Mouse (Mus musculus): Measurements from ENCODE around the gene Adam12. TPM values are rescaled to one million over a fixed set of nuclear protein-coding genes. Genes with fewer than 3 reads are reported as not detected.

The Adam12 gene
- total RNA-seq, 2 experiments from 2014 or later = 0.19 TPM; not detected in 1

- no peak for ATAC-seq (replicated peaks; ENCODE audit: low FRiP score, low TSS enrichment, poor library complexity, severe bottlenecking)
Observed at GRCm38 (mm10) chr7:134028281-134028830, 203.6 kb downstream of the Adam12 start.

- no peak for ATAC-seq (replicated peaks; ENCODE audit: low FRiP score, low TSS enrichment, poor library complexity, severe bottlenecking)
Observed at GRCm38 (mm10) chr7:134027020-134027415, 204.9 kb downstream of the Adam12 start.

GRCm38 (mm10) chr7:134026200-134027019, 205.5 kb downstream of the Adam12 start:
- ATAC-seq (replicated peaks; ENCODE audit: low FRiP score, low TSS enrichment, poor library complexity, severe bottlenecking) = no peak

DNA sequence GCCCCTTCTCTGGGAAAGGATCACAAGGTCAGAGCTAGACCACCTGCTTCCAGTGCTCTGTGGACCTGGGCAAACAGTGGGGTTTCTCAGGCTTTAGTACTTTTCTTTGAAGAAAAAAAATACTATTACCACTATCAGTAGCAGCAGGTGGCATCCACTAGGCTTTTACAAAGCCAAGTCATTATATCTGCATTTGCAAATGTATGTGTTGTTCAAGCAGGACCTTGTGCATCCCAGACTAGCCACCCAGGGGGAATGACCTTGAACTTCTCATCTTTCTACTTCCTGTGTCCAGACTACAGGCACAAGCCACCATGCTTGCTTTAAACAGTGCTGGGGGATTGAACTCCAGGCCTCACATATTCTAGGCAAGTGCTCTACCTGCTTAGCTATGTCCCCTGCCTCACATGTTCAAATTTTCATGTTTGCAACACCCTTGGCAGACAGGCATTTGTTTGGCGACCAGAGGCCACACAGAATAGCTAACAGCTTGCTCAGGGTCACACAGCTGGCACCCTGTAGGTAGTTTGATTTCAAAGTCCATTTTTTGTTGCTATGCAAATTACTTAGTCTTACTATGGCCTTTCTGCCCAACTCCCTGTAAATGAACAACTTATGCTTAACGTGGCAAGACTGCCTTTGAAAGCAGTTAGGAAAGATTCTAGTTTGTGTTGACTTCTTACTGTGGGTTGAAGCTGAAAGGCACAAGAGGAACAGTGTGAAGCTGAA, 209.6 kb downstream of the Adam12 start:
- no peak for ATAC-seq (replicated peaks; ENCODE audit: low FRiP score, low TSS enrichment, poor library complexity, severe bottlenecking)

DNA sequence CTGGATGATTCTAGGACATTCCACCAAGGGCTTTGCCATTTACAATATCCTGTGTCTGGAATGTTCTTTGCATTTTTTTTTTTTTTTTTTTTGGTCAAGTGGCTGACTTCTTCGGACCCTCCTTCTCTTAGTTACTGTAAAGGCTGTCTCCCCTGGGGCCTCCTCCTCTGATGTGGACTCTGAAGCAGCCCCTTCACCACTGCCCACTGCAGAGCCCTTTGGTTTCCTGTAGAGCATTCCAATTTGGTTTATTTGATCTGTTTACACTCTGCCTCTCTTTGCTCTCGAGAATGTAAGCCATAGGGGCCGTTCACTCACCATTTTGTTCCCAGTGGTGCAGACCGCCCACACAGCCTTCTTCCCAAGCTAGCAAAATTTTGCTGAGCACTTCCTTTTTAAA, 216.7 kb downstream of the Adam12 start:
- no peak for ATAC-seq (replicated peaks; ENCODE audit: low FRiP score, low TSS enrichment, poor library complexity, severe bottlenecking)

- ATAC-seq (replicated peaks; ENCODE audit: low FRiP score, low TSS enrichment, poor library complexity, severe bottlenecking) = no peak
Observed at GRCm38 (mm10) chr7:134014733-134015132, 217.2 kb downstream of the Adam12 start.

DNA sequence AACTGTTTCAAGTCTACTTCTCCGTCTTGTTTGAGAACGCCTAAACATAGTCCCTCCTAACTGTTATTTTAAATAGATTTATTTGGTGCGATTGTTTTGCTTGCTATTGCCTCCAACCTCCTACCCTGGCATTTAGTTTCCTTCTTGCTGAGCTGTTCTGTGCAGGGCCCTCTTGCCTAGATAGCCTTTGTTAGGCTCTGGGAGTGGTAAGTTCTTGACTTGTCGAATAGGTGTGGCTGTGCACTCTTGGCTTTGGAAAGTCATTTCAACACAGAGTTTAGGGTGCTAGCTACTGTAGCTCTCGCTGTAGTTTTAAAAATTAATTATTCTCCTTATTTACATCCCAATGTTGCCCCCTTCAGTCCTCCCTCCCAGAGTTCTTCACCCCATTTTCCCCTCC, 222.8 kb downstream of the Adam12 start:
- no peak for ATAC-seq (replicated peaks; ENCODE audit: low FRiP score, low TSS enrichment, poor library complexity, severe bottlenecking)

GRCm38 (mm10) chr7:134007942-134008361, 224.0 kb downstream of the Adam12 start:
- no peak for ATAC-seq (replicated peaks; ENCODE audit: low FRiP score, low TSS enrichment, poor library complexity, severe bottlenecking)

DNA sequence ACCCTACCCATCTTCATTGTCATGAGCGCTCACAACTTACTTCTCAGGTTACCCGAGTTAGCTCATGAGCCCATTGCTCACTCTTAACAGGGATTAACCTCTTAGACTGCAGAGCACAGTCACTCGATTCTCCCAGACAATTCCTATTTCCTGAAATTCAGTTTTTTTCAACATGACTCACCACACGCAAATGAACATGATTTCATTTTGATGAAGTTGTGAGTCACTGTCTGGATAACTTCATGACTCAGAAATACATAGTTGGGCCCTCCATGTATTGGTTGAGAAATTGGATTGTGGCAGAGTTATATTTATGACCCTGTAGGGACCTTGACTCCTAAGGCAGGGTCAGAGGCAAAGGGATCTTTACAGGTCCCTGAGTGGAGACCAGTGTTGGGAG, 230.4 kb downstream of the Adam12 start:
- ATAC-seq (replicated peaks; ENCODE audit: low FRiP score, low TSS enrichment, poor library complexity, severe bottlenecking) = no peak

DNA sequence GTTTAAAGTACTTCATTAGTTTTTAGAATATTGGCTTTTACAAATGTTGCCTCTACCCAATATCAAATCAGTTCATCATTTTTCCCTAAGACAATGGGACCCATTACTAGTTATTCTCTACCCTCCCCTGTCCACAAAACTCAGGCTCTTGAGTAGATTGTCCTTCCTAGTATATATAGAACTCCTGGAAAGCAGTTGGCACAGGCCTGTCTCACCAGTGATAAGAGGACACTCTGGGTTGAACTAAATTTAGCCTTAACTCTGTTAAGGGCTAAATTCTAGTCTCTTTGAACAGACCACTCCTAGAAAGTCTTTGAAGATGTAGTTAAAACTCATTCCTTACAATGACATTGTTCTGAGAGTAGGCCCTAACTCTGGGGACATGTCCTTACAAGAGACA, 241.0 kb downstream of the Adam12 start:
- ATAC-seq (replicated peaks; ENCODE audit: low FRiP score, low TSS enrichment, poor library complexity, severe bottlenecking) = no peak

- no peak for ATAC-seq (replicated peaks; ENCODE audit: low FRiP score, low TSS enrichment, poor library complexity, severe bottlenecking)
Observed at GRCm38 (mm10) chr7:133988356-133988755, 243.6 kb downstream of the Adam12 start.

GRCm38 (mm10) chr7:133986201-133986600, 245.7 kb downstream of the Adam12 start:
- ATAC-seq (replicated peaks; ENCODE audit: low FRiP score, low TSS enrichment, poor library complexity, severe bottlenecking) = no peak

DNA sequence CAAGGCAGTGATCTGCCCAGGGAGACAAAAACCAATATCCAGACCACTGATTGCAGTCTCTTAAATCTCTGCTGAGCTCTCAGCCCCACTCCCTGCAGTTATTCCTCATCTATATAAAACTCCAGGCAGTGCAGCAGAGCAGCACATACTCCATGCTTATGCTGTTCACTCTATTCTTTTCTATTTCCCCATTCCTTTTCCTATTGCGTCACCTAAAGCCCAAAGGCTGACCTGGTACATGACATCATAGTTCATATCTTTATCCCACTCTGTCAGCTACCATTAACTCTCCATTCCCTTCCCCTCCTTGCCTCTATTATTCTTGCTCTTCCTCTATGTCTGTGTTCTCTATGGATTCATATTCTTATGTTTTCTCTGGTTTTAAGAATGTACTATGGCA, 246.3 kb downstream of the Adam12 start:
- no peak for ATAC-seq (replicated peaks; ENCODE audit: low FRiP score, low TSS enrichment, poor library complexity, severe bottlenecking)

- no peak for ATAC-seq (replicated peaks; ENCODE audit: low FRiP score, low TSS enrichment, poor library complexity, severe bottlenecking)
Observed at GRCm38 (mm10) chr7:133976388-133977122, 255.4 kb downstream of the Adam12 start.

GRCm38 (mm10) chr7:133971086-133971485, 260.9 kb downstream of the Adam12 start:
- ATAC-seq (replicated peaks; ENCODE audit: low FRiP score, low TSS enrichment, poor library complexity, severe bottlenecking) = no peak

GRCm38 (mm10) chr7:133970407-133970806, 261.5 kb downstream of the Adam12 start:
- no peak for ATAC-seq (replicated peaks; ENCODE audit: low FRiP score, low TSS enrichment, poor library complexity, severe bottlenecking)

DNA sequence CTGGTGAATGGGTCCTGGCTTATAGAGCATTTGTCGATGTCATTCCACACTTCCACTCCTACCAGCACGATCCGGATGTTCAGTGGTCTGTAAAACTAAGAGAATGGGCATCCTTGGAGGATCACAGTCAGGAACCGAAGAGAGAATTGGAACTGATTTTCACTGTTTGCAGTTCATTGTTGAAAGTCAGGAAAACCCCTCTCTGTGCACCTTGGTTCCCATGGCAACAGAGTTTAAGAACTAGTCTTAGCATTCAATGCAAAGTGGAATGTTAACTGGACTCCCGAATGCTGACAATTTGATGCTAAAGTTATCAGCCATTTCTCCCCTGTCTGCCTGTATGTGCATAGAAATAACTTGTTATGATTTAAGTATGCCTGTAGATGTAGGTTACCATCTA, 264.0 kb downstream of the Adam12 start:
- no peak for ATAC-seq (replicated peaks; ENCODE audit: low FRiP score, low TSS enrichment, poor library complexity, severe bottlenecking)

- ATAC-seq (replicated peaks; ENCODE audit: low FRiP score, low TSS enrichment, poor library complexity, severe bottlenecking) = no peak
Observed at GRCm38 (mm10) chr7:133963501-133963900, 268.4 kb downstream of the Adam12 start.

DNA sequence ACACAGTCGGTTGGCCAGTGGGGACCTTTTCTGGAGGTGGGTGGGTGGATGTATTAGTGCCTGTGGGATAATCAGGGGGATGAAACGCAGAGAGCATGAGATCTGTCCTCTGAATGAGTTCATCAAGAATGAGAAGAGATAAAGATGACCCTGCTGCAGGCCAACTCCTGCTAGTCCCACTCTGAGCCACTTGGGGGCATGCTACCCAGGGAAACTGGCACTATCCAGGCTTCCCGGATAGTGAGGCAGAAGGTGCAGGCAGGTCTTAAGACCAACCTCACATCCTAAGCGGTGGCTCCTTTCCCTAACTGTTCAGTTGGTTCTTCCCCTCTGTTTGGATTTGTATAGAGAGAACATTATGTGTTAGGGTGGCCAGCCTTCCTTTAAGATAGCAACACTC, 272.7 kb downstream of the Adam12 start:
- no peak for ATAC-seq (replicated peaks; ENCODE audit: low FRiP score, low TSS enrichment, poor library complexity, severe bottlenecking)

GRCm38 (mm10) chr7:133957873-133958272, 274.1 kb downstream of the Adam12 start:
- no peak for ATAC-seq (replicated peaks; ENCODE audit: low FRiP score, low TSS enrichment, poor library complexity, severe bottlenecking)
